Mouse (Mus musculus): ENCODE measurements around the gene Lrrc49. TPM values are rescaled to one million over a fixed set of nuclear protein-coding genes. Genes with fewer than 3 reads are reported as not detected.
A peak's percentile ranks its signal among the peaks of the same experiment; 100 is the strongest.

Lrrc49 gene
- polyA plus RNA-seq, 1 experiment from 2014 or later: 15.7 TPM

DNA sequence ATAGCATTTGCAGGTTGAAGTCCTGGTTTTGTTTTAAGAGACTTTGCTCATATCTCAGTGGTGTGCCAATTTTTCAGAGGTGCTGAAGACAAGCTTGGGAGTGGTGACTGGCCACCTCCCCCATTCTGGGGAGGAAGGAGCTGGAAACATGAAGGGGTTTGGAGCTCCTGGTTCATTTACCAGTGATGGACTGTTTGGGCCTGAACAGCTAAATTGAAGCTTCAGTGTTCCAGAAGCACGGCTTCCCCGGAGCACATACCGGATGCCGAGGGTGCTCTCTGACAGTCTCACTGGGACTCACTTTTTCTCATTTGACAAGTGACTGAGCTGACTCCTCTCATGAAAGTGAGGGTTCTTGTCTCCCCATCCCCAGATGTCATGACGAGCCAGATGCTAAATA lies 20.6 kb upstream of the Lrrc49 start:
- Histone ChIP-seq H3K4me1 (peaks cover 6% of the 10 kb centered on the region; the same call in 1 of the 2 replicates), H3K4me3 (replicated peaks) (no peak overlapping the region), H3K4me2 (no peak overlapping the region), H3K27me3 (replicated peaks) (no peaks in the 10 kb centered on the region), H3K36me3 (no peaks in the 10 kb centered on the region), H3K9me3 (no peaks in the 10 kb centered on the region), H3K27ac (no peak overlapping the region), H3K9ac (no peak overlapping the region)
- no peak for ATAC-seq (ENCODE audit: insufficient read depth, low FRiP score, low read depth)
- 84% methylated on average over 5 of the region's 5 CpGs for WGBS

DNA sequence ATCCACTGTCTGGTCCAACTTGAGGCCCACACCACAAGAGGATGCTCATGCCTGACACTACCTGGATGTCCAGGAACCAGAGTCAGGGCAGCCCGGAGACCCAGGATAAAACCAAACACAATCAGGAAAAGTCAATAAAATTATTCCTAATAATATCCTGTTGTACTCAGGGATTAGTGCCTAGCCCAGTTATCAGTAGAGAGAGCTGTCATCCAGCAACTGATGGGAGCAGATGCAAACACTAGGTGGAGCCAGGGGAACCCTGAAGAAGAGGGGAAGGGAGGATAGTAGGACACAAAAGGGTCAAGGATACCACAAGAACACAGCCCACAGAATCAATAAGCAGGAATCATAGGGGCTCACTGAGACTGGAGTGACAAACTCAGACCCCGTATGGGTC lies 19.6 kb upstream of the Lrrc49 start:
- no peaks in the 10 kb centered on the region for H3K36me3 ChIP-seq
- H3K9ac ChIP-seq: no peak overlapping the region
- WGBS: 88% methylated on average over 2 of the region's 2 CpGs
- no peak overlapping the region for H3K4me2 ChIP-seq
- no peaks in the 10 kb centered on the region for H3K9me3 ChIP-seq
- H3K4me1 ChIP-seq: no peaks in the 10 kb centered on the region
- H3K27me3 ChIP-seq (replicated peaks): no peaks in the 10 kb centered on the region
- H3K27ac ChIP-seq: no peak overlapping the region
- ATAC-seq (ENCODE audit: insufficient read depth, low FRiP score, low read depth): no peak
- no peak overlapping the region for H3K4me3 ChIP-seq (replicated peaks)

DNA sequence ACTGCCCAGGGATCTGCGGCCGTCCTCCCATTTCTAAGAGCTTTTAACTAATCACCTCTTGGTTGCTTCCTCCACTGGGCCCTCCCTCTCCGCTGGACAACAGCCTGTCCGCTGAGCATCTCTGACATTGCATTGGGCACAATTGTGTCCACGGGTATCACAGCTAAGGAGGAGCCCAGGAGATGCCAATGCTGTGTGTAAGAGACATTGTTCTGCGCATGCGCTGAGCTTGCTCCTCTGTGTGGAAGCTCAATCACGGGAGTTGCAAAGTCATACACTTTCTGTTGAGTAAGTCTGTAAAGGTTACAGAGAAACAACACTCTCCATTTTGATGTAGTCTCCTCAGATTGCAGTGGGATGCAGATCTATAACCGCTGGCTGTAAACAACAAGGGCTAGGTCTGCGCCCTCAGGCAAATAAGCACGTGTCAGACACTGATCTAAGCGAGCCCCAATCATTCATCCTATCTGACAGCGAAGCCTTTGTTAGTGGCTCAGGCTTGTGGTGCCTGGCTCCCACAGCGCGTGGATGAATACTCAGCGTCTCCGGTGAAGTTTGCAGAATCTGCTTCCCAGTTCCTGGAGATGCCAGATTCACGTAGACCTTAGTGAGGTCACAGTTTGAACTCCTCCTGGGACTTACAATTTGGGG lies 11.7 kb upstream of the Lrrc49 start:
- no peak overlapping the region for H3K27ac ChIP-seq
- no peak for ATAC-seq (ENCODE audit: insufficient read depth, low FRiP score, low read depth)
- no peaks in the 10 kb centered on the region for H3K36me3 ChIP-seq
- H3K4me2 ChIP-seq: no peak overlapping the region
- WGBS: 57% methylated on average over 18 of the region's 18 CpGs
- H3K4me1 ChIP-seq: no peaks in the 10 kb centered on the region
- H3K9me3 ChIP-seq: no peaks in the 10 kb centered on the region
- no peak overlapping the region for H3K4me3 ChIP-seq (replicated peaks)
- no peaks in the 10 kb centered on the region for H3K27me3 ChIP-seq (replicated peaks)
- no peak overlapping the region for H3K9ac ChIP-seq

DNA sequence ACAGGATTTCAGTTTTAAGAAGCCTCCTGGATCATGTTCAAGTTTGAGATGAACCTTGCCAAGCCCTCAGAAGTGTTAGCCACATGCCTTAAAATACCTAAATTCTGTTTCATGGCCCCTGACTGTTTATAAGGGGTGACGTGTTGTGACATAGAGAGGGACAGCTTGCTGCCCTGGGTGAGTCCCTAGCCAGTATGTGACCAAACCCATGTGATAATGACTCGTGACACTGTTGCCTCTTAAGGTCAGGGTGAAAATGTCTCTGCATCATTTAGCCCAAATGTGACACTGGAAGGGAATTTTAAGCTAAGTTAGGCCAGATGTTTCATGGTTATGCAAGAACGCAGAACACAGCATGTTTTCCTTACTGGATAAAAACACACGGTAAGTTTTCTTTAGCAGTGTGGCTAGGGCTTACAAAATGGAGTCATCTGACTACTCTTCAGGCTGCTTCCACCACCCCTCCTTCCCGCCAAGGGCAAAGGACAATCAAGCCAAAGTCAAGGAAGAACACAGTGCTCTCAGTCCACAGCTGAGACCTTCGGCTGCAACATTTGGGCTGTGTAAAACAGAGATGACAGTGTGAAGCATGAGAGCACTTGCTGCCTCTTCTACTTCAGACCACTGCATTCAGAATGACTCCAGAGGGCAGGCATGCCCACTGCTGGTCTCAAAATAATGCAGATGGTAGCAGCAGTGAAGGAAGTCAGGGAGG lies 8.5 kb upstream of the Lrrc49 start:
- WGBS: 53% methylated on average over 6 of the region's 6 CpGs
- Histone ChIP-seq H3K27ac (no peak overlapping the region), H3K9ac (no peak overlapping the region), H3K4me1 (no peaks in the 10 kb centered on the region), H3K4me2 (no peak overlapping the region), H3K36me3 (no peaks in the 10 kb centered on the region), H3K9me3 (no peaks in the 10 kb centered on the region), H3K4me3 (replicated peaks) (no peak overlapping the region), H3K27me3 (replicated peaks) (no peaks in the 10 kb centered on the region)
- no peak for ATAC-seq (ENCODE audit: insufficient read depth, low FRiP score, low read depth)

DNA sequence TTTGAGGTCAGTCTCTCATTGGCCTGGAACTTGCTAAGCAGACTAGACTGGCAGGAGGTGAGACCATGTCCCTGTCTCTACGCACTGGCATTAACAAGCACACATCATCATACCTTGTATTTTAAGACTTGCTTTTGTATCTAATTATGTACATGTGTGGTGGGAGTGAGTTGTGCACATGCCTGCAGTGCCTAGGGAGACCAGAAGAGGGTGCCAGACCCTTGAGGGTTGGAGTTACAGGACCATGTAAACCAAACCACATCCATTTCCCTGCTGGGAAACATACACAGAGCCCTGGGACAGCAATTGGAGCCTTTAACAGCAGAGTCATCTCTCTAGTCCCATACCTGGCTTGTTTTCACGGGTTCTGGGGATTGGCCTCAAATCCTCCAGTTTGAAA lies 6.0 kb upstream of the Lrrc49 start:
- no peaks in the 10 kb centered on the region for H3K36me3 ChIP-seq
- H3K27me3 ChIP-seq (replicated peaks): no peaks in the 10 kb centered on the region
- H3K4me3 ChIP-seq (replicated peaks): no peak overlapping the region
- no peak for ATAC-seq (ENCODE audit: insufficient read depth, low FRiP score, low read depth)
- no peaks in the 10 kb centered on the region for H3K9me3 ChIP-seq
- H3K9ac ChIP-seq: no peak overlapping the region
- no peaks in the 10 kb centered on the region for H3K4me1 ChIP-seq
- H3K27ac ChIP-seq: no peak overlapping the region
- 59% methylated on average over 2 of the region's 2 CpGs for WGBS
- no peak overlapping the region for H3K4me2 ChIP-seq

DNA sequence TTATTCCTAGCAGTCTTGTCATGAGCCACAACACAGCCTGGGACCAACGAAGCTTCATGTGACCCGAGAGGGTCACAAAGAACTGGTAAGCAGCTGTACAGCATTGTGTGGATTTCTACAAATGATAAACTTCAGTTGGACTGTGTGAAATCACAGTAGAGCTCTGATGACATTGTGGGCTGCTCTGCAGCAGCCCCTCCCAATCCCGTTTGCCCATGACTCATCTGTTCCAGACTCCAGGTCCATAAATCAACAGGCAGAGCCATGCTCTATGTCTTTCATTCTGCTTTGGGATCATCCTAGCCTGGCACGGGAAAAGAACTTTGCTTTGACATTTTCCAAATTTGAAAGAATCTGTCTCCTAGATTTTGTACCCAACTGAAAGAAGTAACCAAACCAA lies 4.7 kb upstream of the Lrrc49 start:
- ATAC-seq (ENCODE audit: insufficient read depth, low FRiP score, low read depth): no peak
- no peak overlapping the region for H3K9ac ChIP-seq
- H3K27me3 ChIP-seq (replicated peaks): no peaks in the 10 kb centered on the region
- 0 out of 2 replicates have a peak, but pooled peaks cover 5% of the 10 kb centered on the region for H3K4me1 ChIP-seq
- H3K4me3 ChIP-seq (replicated peaks): no peak overlapping the region
- H3K4me2 ChIP-seq: no peak overlapping the region
- 33% methylated on average over 4 of the region's 4 CpGs for WGBS
- H3K27ac ChIP-seq: 0 out of 2 replicates have a peak overlapping the region, but pooled peaks have one; percentile 3
- H3K9me3 ChIP-seq: no peaks in the 10 kb centered on the region
- no peaks in the 10 kb centered on the region for H3K36me3 ChIP-seq

DNA sequence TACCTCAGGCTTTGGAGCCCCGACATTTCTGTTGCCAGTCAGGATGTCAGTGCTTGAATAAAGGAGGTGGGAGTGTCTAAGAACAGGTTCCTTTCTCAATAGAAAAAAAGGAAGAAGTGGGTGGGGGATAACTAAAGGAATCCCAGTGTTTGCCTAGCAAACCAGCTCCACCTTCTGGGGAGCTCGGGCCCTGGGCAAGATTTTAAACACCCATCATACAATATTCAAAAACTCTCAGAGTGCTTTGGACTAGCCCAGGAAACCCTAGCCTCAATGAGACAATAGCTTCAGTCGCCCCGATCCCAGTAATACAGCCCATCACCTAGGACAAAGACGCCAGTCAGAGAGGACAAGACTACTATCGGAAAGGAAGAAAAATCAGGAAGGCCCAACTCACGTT lies 543 bp downstream of the Lrrc49 start:
- under 1% methylated on average over 7 of the region's 7 CpGs for whole genome bisulfite sequencing
- Histone ChIP-seq H3K27me3 (replicated peaks) (no peaks in the 10 kb centered on the region), H3K9me3 (no peaks in the 10 kb centered on the region), H3K4me3 (replicated peaks) (peak overlapping the region; percentile 63), H3K27ac (peak overlapping the region; percentile 76), H3K36me3 (no peaks in the 10 kb centered on the region), H3K4me1 (0 out of 2 replicates have a peak, but pooled peaks cover 5% of the 10 kb centered on the region), H3K4me2 (peak overlapping the region; percentile 64), H3K9ac (peak overlapping the region; percentile 17; the same call in 1 of the 2 replicates)
- ATAC-seq (ENCODE audit: insufficient read depth, low FRiP score, low read depth): peak; percentile 49; the same call in 1 of the 2 replicates

DNA sequence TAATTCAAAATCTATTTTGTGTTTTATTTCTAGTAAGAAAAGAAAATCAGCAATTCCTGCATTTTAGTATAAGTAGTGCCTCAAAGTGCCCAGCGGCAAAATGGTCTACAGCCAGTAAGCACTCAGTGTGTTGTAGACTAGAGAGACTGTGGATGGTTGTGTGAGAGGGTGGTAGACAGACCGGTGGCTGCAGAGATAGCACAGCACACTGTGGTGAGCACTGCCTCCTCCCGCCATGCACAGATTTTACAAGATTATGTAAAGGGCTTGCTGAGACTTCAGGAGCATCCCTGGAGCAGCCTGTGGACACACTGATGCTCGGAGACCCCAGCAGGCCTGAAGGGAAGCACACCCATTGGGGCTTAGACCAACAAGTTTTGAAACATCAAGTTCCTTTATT lies 5.2 kb downstream of the Lrrc49 start:
- H3K9ac ChIP-seq: no peak overlapping the region
- no peaks in the 10 kb centered on the region for H3K9me3 ChIP-seq
- H3K27ac ChIP-seq: no peak overlapping the region
- H3K4me2 ChIP-seq: no peak overlapping the region
- H3K4me3 ChIP-seq (replicated peaks): no peak overlapping the region
- H3K36me3 ChIP-seq: no peaks in the 10 kb centered on the region
- H3K4me1 ChIP-seq: no peaks in the 10 kb centered on the region
- no peak for ATAC-seq (ENCODE audit: insufficient read depth, low FRiP score, low read depth)
- no peaks in the 10 kb centered on the region for H3K27me3 ChIP-seq (replicated peaks)
- WGBS: 91% methylated on average over 4 of the region's 4 CpGs

DNA sequence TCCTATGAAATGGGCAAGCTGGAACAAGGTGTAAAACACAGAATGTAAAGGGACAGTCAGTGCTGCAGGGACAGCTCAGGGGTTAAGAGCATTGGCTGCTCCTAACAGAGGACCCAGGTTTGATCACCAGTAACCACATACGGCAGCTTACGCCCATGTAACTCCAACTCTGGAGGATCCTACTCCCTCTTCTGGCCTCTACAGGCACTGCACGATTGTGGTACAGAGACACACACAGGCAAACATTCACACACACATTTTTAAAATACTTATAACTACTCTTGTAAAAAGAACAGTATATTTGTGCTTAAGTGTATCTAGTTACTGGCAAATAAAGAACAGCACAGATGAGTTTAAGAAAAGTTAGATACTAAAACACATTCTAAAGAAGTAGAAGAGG lies 7.0 kb downstream of the Lrrc49 start:
- no peak for ATAC-seq (ENCODE audit: insufficient read depth, low FRiP score, low read depth)
- no peak overlapping the region for H3K4me3 ChIP-seq (replicated peaks)
- no peaks in the 10 kb centered on the region for H3K4me1 ChIP-seq
- no peak overlapping the region for H3K27ac ChIP-seq
- H3K9me3 ChIP-seq: no peaks in the 10 kb centered on the region
- no peaks in the 10 kb centered on the region for H3K36me3 ChIP-seq
- no peak overlapping the region for H3K4me2 ChIP-seq
- H3K9ac ChIP-seq: no peak overlapping the region
- 92% methylated on average over 3 of the region's 3 CpGs for WGBS
- H3K27me3 ChIP-seq (replicated peaks): no peaks in the 10 kb centered on the region

DNA sequence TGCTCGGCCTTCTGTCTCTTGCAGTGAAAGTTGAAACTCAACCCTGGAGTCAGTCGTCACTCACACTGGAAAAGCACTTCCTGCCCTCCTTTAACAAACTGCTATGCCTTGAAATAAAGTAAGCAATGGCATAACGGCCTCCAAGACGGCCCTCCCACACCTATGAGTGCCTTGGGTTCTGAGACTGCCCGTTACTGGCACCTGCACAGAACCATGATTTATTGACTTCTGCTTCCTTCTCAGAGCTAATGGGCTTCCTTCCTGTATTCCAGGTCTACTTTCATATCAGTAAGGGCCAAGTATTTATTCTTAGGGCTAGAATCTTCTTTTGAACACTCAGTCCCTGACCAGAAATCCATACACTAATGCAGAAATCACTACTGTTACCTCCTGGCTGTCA lies 9.0 kb downstream of the Lrrc49 start:
- no peaks in the 10 kb centered on the region for H3K9me3 ChIP-seq
- no peak for ATAC-seq (ENCODE audit: insufficient read depth, low FRiP score, low read depth)
- no peaks in the 10 kb centered on the region for H3K27me3 ChIP-seq (replicated peaks)
- H3K4me2 ChIP-seq: no peak overlapping the region
- 64% methylated on average over 5 of the region's 5 CpGs for WGBS
- no peaks in the 10 kb centered on the region for H3K4me1 ChIP-seq
- H3K36me3 ChIP-seq: no peaks in the 10 kb centered on the region
- no peak overlapping the region for H3K9ac ChIP-seq
- H3K4me3 ChIP-seq (replicated peaks): no peak overlapping the region
- H3K27ac ChIP-seq: no peak overlapping the region

DNA sequence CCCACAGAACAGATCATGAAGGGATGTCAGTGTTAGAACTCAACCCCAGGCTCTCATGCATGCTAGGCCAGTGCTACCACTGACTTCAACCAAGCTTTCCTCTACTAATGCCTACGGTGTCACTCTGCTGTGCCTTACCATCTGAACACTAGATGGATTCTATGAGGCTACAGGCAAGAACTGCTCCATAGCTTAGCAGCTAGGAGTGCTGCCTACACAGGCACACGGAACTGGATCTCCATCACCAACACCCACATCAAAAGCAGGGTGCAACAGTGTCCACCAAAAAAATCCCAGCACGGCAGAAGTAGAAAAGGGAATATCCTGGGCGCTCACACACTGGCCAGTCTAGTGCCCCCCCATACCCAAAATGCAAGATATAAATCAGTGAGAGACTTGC lies 11.5 kb downstream of the Lrrc49 start:
- Histone ChIP-seq H3K9me3 (no peaks in the 10 kb centered on the region), H3K9ac (no peak overlapping the region), H3K36me3 (no peaks in the 10 kb centered on the region), H3K4me2 (no peak overlapping the region), H3K4me3 (replicated peaks) (no peak overlapping the region), H3K27ac (no peak overlapping the region), H3K4me1 (no peaks in the 10 kb centered on the region), H3K27me3 (replicated peaks) (no peaks in the 10 kb centered on the region)
- ATAC-seq (ENCODE audit: insufficient read depth, low FRiP score, low read depth): no peak
- whole genome bisulfite sequencing: 88% methylated on average over 4 of the region's 4 CpGs

DNA sequence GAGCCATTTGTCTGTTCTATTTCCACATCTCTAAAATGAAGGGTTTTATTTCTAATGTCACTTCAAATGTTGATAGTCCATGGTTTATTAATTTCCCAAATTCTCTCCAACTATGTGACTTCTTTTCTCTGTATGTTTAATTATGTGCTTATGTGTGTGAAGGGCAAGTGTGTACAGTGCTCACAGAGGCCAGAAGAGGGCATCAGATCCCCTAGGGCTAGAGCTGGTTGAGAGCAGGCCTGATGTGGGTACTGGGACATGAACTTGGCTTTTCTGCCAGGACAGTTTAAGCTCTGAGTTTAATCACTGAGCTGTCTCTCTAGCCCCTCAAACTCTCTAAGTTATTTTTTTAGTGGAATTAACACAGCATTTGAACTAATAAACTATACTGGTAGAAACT lies 13.2 kb downstream of the Lrrc49 start:
- Histone ChIP-seq H3K36me3 (no peaks in the 10 kb centered on the region), H3K9me3 (no peaks in the 10 kb centered on the region), H3K27ac (no peak overlapping the region), H3K27me3 (replicated peaks) (no peaks in the 10 kb centered on the region), H3K4me2 (no peak overlapping the region), H3K4me3 (replicated peaks) (no peak overlapping the region), H3K9ac (no peak overlapping the region), H3K4me1 (no peaks in the 10 kb centered on the region)
- ATAC-seq (ENCODE audit: insufficient read depth, low FRiP score, low read depth): no peak
